In the genomic region with DNA sequence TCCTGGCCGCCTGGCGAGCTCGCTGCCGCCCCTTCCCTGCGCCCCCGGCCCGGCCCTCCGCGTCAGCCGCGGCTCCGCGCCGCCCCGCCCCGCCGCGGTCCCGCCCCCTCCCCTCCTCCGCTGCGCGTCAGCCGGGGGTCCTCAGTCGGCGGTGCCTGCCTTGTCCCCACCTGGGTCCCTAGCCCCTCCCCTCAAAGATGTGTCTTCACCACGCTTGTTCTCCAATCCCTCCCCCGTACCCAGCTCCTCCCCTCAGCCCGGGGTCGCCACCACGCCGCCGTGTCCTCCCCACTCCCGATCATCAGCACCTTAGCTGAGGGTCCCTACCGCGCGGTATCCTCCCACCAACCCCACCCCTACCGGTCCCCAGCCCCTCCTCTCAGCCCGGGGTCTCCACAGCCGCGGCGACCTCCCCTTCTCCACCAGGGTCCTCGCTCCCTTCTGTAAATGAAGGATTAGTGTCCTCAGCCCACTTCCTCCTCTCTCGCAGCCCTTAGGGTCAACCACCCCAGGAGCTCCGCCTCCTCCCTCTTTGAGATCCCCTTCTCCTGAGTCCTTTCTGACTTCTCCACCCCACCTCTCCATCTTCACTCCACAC, we compare ENCODE assay signal across 11 mouse cellular contexts. TPM values are rescaled to one million over a fixed set of nuclear protein-coding genes. Genes with fewer than 3 reads are reported as not detected.
A peak's percentile ranks its signal among the peaks of the same experiment; 100 is the strongest.
DNase-seq lines count a peak whose midpoint lies in the region; ATAC-seq lines count a peak whose summit lies in the region.
"Not testable (repeated sequence)": the region's sequence is repeated elsewhere in the genome, so short reads cannot be mapped to it uniquely, and the experiment has no call there.
"Had no signal": no experiment of that assay in that cellular context is flagged by ENCODE, and none has a peak within 500 bp of the region (broad histone marks: within the 10 kb centered on the region; RNA-seq: fewer than 3 reads in every experiment).

No protein-coding gene starts in this region.

- peaks cover 12% of the 10 kb centered on the region for H3K36me3 ChIP-seq in embryonic facial prominence, embryonic 14.5 days (ENCODE audit: control insufficient read depth, insufficient read depth, low read length)
- H3K36me3 ChIP-seq in hindbrain, embryonic 12.5 days; kidney, embryonic 14.5 days (ENCODE audit: control insufficient read depth, insufficient read depth, low read length); neural tube, embryonic 12.5 days: not testable (repeated sequence)
- H3K36me3 ChIP-seq in liver, embryonic 13.5 days, result peaks cover 16% of the 10 kb centered on the region

- not testable (repeated sequence) for H3K9me3 ChIP-seq in embryonic facial prominence, embryonic 14.5 days (ENCODE audit: control insufficient read depth, low read length); hindbrain, embryonic 12.5 days (replicated peaks); kidney, embryonic 14.5 days (ENCODE audit: control insufficient read depth, low read length); liver, embryonic 13.5 days (replicated peaks); neural tube, embryonic 12.5 days

- WGBS in embryonic facial prominence, embryonic 14.5 days, result no CpG with 5 or more reads among the region's 44 CpGs
- no CpG with 5 or more reads among the region's 44 CpGs for WGBS in hindbrain, embryonic 12.5 days
- WGBS in kidney, embryonic 14.5 days, result no CpG with 5 or more reads among the region's 44 CpGs
- no CpG with 5 or more reads among the region's 44 CpGs for WGBS in liver, embryonic 13.5 days (ENCODE audit: insufficient replicate concordance)
- WGBS in neural tube, embryonic 12.5 days, result no CpG with 5 or more reads among the region's 44 CpGs

- H3K27ac ChIP-seq in embryonic facial prominence, embryonic 14.5 days (replicated peaks; ENCODE audit: low read depth, low read length); hindbrain, embryonic 12.5 days; kidney, embryonic 14.5 days (ENCODE audit: low read depth, low read length); liver, embryonic 13.5 days; neural tube, embryonic 12.5 days: not testable (repeated sequence)

- H3K27me3 ChIP-seq in embryonic facial prominence, embryonic 14.5 days (replicated peaks; ENCODE audit: control insufficient read depth, insufficient read depth, low read length); hindbrain, embryonic 12.5 days; kidney, embryonic 14.5 days (ENCODE audit: control insufficient read depth, insufficient read depth, low read length); liver, embryonic 13.5 days; neural tube, embryonic 12.5 days (replicated peaks): not testable (repeated sequence)

- not testable (repeated sequence) for H3K4me1 ChIP-seq in embryonic facial prominence, embryonic 14.5 days (ENCODE audit: control insufficient read depth, insufficient read depth, low read length); hindbrain, embryonic 12.5 days; kidney, embryonic 14.5 days (ENCODE audit: control insufficient read depth, insufficient read depth, low read length); neural tube, embryonic 12.5 days
- H3K4me1 ChIP-seq in liver, embryonic 13.5 days (replicated peaks), result peaks cover 26% of the 10 kb centered on the region

- H3K4me2 ChIP-seq in embryonic facial prominence, embryonic 14.5 days (ENCODE audit: low read depth, low read length); hindbrain, embryonic 12.5 days (replicated peaks); kidney, embryonic 14.5 days (replicated peaks; ENCODE audit: low read depth, low read length); liver, embryonic 13.5 days; neural tube, embryonic 12.5 days (replicated peaks): not testable (repeated sequence)

- ATAC-seq in embryonic facial prominence, embryonic 14.5 days (ENCODE audit: low read depth), result peak; percentile 95
- peak; percentile 8 for ATAC-seq in frontal cortex, adult (ENCODE audit: low TSS enrichment)
- peak; percentile 95 for ATAC-seq in hindbrain, embryonic 12.5 days (ENCODE audit: low FRiP score)
- ATAC-seq in kidney, embryonic 14.5 days (ENCODE audit: low FRiP score, low TSS enrichment), result peak; percentile 95
- ATAC-seq in liver, embryonic 13.5 days (ENCODE audit: low read depth), result peak; percentile 56
- peak; percentile 31 for ATAC-seq in megakaryocyte-erythroid progenitor cell, adult 5-6 weeks (replicated peaks; ENCODE audit: low FRiP score, low TSS enrichment, poor library complexity, severe bottlenecking)
- ATAC-seq in neural tube, embryonic 12.5 days (ENCODE audit: low FRiP score, low read depth), result peak; percentile 91

- H3K9ac ChIP-seq in embryonic facial prominence, embryonic 14.5 days (ENCODE audit: low read depth, low read length); hindbrain, embryonic 12.5 days; kidney, embryonic 14.5 days (ENCODE audit: low read depth, low read length); liver, embryonic 13.5 days; neural tube, embryonic 12.5 days: not testable (repeated sequence)

- H3K4me3 ChIP-seq in embryonic facial prominence, embryonic 14.5 days (ENCODE audit: low read depth, low read length); hindbrain, embryonic 12.5 days; kidney, embryonic 14.5 days (ENCODE audit: low read length); liver, embryonic 13.5 days (replicated peaks); neural tube, embryonic 12.5 days: not testable (repeated sequence)

- not testable (repeated sequence) for DNase-seq in embryonic facial prominence, embryonic 14.5 days (ENCODE audit: low spot score); liver, embryonic 13.5 days

RNA-seq across cellular contexts. Expression of a gene that starts 0.6 kb away (rescaled TPM):
- polyA plus RNA-seq in embryonic facial prominence, embryonic 14.5 days (2014; fragmentation: Nextera tagmentation; extraction: Ambion mirVana), result 50.5 and 52.0 TPM in 2 replicates
- 22.2 and 24.9 TPM in 2 replicates for polyA plus RNA-seq in hindbrain, embryonic 12.5 days (2016; fragmentation: Nextera tagmentation; extraction: Ambion mirVana)
- polyA plus RNA-seq in kidney, embryonic 14.5 days (2014; fragmentation: Nextera tagmentation; extraction: Ambion mirVana), result 37.4 and 44.2 TPM in 2 replicates
- 95.9 and 100 TPM in 2 replicates for polyA plus RNA-seq in liver, embryonic 13.5 days (2015; fragmentation: Nextera tagmentation; extraction: Ambion mirVana)
- 281 and 343 TPM in 2 replicates for total RNA-seq in megakaryocyte-erythroid progenitor cell, adult 5-6 weeks (2014; fragmentation: Nextera tagmentation)
- 157 and 214 TPM in 2 replicates for total RNA-seq in megakaryocyte-erythroid progenitor cell, adult 5-6 weeks (2017)
- polyA plus RNA-seq in neural tube, embryonic 12.5 days (2016; fragmentation: Nextera tagmentation; extraction: Ambion mirVana), result 18.7 and 20.2 TPM in 2 replicates

RNA-seq across cellular contexts. Expression of a gene that starts 16.6 kb away (rescaled TPM):
- 5.3 and 6.0 TPM in 2 replicates for polyA plus RNA-seq in embryonic facial prominence, embryonic 14.5 days (2014; fragmentation: Nextera tagmentation; extraction: Ambion mirVana)
- polyA plus RNA-seq in hindbrain, embryonic 12.5 days (2016; fragmentation: Nextera tagmentation; extraction: Ambion mirVana), result 10.3 and 12.2 TPM in 2 replicates
- 8.0 and 12.7 TPM in 2 replicates for polyA plus RNA-seq in kidney, embryonic 14.5 days (2014; fragmentation: Nextera tagmentation; extraction: Ambion mirVana)
- 5.3 and 5.9 TPM in 2 replicates for polyA plus RNA-seq in liver, embryonic 13.5 days (2015; fragmentation: Nextera tagmentation; extraction: Ambion mirVana)
- total RNA-seq in megakaryocyte-erythroid progenitor cell, adult 5-6 weeks (2014; fragmentation: Nextera tagmentation), result 5.9 and 11.4 TPM in 2 replicates
- 2.2 and 3.9 TPM in 2 replicates for total RNA-seq in megakaryocyte-erythroid progenitor cell, adult 5-6 weeks (2017)
- 10.6 and 14.2 TPM in 2 replicates for polyA plus RNA-seq in neural tube, embryonic 12.5 days (2016; fragmentation: Nextera tagmentation; extraction: Ambion mirVana)

RNA-seq across cellular contexts. Expression of a gene that starts 16.9 kb away (rescaled TPM):
- polyA plus RNA-seq in embryonic facial prominence, embryonic 14.5 days (2014; fragmentation: Nextera tagmentation; extraction: Ambion mirVana), result 1.2 and 3.7 TPM in 2 replicates
- 1.1 TPM in 1 of 2 replicates, not detected in the other for polyA plus RNA-seq in hindbrain, embryonic 12.5 days (2016; fragmentation: Nextera tagmentation; extraction: Ambion mirVana)
- 1.1 TPM in 1 of 2 replicates, not detected in the other for polyA plus RNA-seq in kidney, embryonic 14.5 days (2014; fragmentation: Nextera tagmentation; extraction: Ambion mirVana)
- polyA plus RNA-seq in liver, embryonic 13.5 days (2015; fragmentation: Nextera tagmentation; extraction: Ambion mirVana), result 1.2 and 1.7 TPM in 2 replicates
- 0.96 and 11.1 TPM in 2 replicates for total RNA-seq in megakaryocyte-erythroid progenitor cell, adult 5-6 weeks (2014; fragmentation: Nextera tagmentation)
- 6.2 TPM in 1 of 2 replicates, not detected in the other for total RNA-seq in megakaryocyte-erythroid progenitor cell, adult 5-6 weeks (2017)
- 1.2 and 1.7 TPM in 2 replicates for polyA plus RNA-seq in neural tube, embryonic 12.5 days (2016; fragmentation: Nextera tagmentation; extraction: Ambion mirVana)
- total RNA-seq: adrenal gland, adult 2 months; heart, postnatal 36 days; layer of hippocampus, postnatal 10 days; left cerebral cortex, postnatal 25 days had no signal

RNA-seq across cellular contexts. Expression of a gene that starts 18.7 kb away (rescaled TPM):
- polyA plus RNA-seq in embryonic facial prominence, embryonic 14.5 days (2014; fragmentation: Nextera tagmentation; extraction: Ambion mirVana), result 45.0 and 45.9 TPM in 2 replicates
- polyA plus RNA-seq in hindbrain, embryonic 12.5 days (2016; fragmentation: Nextera tagmentation; extraction: Ambion mirVana), result 37.5 and 39.5 TPM in 2 replicates
- polyA plus RNA-seq in kidney, embryonic 14.5 days (2014; fragmentation: Nextera tagmentation; extraction: Ambion mirVana), result 23.3 and 31.2 TPM in 2 replicates
- 11.2 and 14.4 TPM in 2 replicates for polyA plus RNA-seq in liver, embryonic 13.5 days (2015; fragmentation: Nextera tagmentation; extraction: Ambion mirVana)
- total RNA-seq in megakaryocyte-erythroid progenitor cell, adult 5-6 weeks (2014; fragmentation: Nextera tagmentation), result 8.3 and 9.3 TPM in 2 replicates
- 4.6 and 6.7 TPM in 2 replicates for total RNA-seq in megakaryocyte-erythroid progenitor cell, adult 5-6 weeks (2017)
- 33.9 and 37.2 TPM in 2 replicates for polyA plus RNA-seq in neural tube, embryonic 12.5 days (2016; fragmentation: Nextera tagmentation; extraction: Ambion mirVana)

RNA-seq across cellular contexts. Expression of a gene that starts 18.7 kb away (rescaled TPM):
- polyA plus RNA-seq in embryonic facial prominence, embryonic 14.5 days (2014; fragmentation: Nextera tagmentation; extraction: Ambion mirVana), result 6.6 and 8.3 TPM in 2 replicates
- 7.0 and 8.5 TPM in 2 replicates for polyA plus RNA-seq in hindbrain, embryonic 12.5 days (2016; fragmentation: Nextera tagmentation; extraction: Ambion mirVana)
- 6.7 and 8.3 TPM in 2 replicates for polyA plus RNA-seq in kidney, embryonic 14.5 days (2014; fragmentation: Nextera tagmentation; extraction: Ambion mirVana)
- 1.3 and 1.7 TPM in 2 replicates for polyA plus RNA-seq in liver, embryonic 13.5 days (2015; fragmentation: Nextera tagmentation; extraction: Ambion mirVana)
- total RNA-seq in megakaryocyte-erythroid progenitor cell, adult 5-6 weeks (2014; fragmentation: Nextera tagmentation), result 2.4 TPM in 1 of 2 replicates, not detected in the other
- total RNA-seq in megakaryocyte-erythroid progenitor cell, adult 5-6 weeks (2017), result 3.8 and 5.8 TPM in 2 replicates
- polyA plus RNA-seq in neural tube, embryonic 12.5 days (2016; fragmentation: Nextera tagmentation; extraction: Ambion mirVana), result 6.9 and 7.6 TPM in 2 replicates

Comparison
In these comparisons a context has a peak if more than half of its experiments do, and no peak if none do; other contexts are left out.
1. ATAC-seq: peak in every context shown above with its lines; median percentile 95 in embryonic facial prominence, embryonic 14.5 days; 95 in hindbrain, embryonic 12.5 days; 95 in kidney, embryonic 14.5 days; 91 in neural tube, embryonic 12.5 days; 56 in liver, embryonic 13.5 days; 31 in megakaryocyte-erythroid progenitor cell, adult 5-6 weeks; 8 in frontal cortex, adult.